Comparison of ENCODE assay signal across 9 mouse cellular contexts in the genomic region with DNA sequence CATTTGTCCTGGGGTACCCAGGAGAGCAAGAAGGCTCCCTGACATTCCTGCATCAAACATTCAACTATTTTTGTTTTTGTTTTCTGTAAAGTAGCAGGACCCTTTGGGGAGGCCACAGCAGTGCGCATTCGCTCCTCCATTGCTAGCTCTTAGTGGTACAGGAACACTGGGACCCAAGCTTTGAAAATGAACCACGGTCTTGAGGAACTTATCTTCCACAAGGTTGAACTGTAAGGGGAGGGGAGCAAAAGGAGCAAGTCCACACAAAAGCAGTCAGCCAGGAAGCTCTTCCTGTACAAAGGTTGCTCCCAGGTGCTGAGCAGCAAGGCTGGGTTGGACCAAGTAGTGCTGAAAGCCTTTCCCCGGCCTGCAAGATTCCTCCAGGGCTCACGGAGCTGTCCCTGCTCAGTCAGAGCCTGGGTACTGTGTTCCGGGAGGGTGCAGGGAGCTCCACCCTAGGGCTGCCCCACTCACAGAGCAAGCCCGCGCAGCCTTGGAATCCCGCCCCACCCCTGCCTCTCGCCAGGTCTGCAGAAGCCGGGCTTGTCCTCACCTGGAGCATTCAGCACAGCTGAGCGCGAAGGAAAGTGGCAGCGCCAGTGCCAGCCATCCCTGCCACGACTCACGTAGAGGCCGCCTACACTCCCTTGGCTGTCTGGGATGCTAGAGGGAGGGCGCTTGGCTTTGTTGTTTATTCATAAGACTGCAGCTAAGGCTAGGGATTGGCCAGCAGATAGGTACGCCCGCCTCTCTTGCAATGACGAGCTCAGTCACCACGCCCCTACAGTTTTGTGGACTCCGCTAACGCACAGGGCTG. TPM values are rescaled to one million over a fixed set of nuclear protein-coding genes. Genes with fewer than 3 reads are reported as not detected.
DNase-seq lines count a peak whose midpoint lies in the region; ATAC-seq and TF ChIP-seq lines count a peak whose summit lies in the region.
"Had no signal": no experiment of that assay in that cellular context is flagged by ENCODE, and none has a peak within 500 bp of the region (broad histone marks: within the 10 kb centered on the region; RNA-seq: fewer than 3 reads in every experiment).

A gene (minus strand): TSS at position 669 of the 817 bp plus-strand sequence.

- no peaks in the 10 kb centered on the region for H3K9me3 ChIP-seq in hindbrain, embryonic 12.5 days (replicated peaks)

- 2% methylated on average over 24 of the region's 24 CpGs for WGBS in hindbrain, embryonic 12.5 days
- 3% methylated on average over 24 of the region's 24 CpGs for WGBS in lung, adult 2 months

- peaks cover 14% of the 10 kb centered on the region; the same call in 1 of the 2 replicates for H3K4me1 ChIP-seq in hindbrain, embryonic 12.5 days
- H3K4me1 ChIP-seq in lung, adult 2 months (ENCODE audit: control insufficient read depth, insufficient read depth, low read length): no peaks in the 10 kb centered on the region

- no peaks in the 10 kb centered on the region for H3K27me3 ChIP-seq in hindbrain, embryonic 12.5 days
- H3K27me3 ChIP-seq: CH12.LX had no signal

- peak; percentile 81 for DNase-seq in MN1 (ENCODE audit: low spot score)
- DNase-seq in cerebellum, postnatal 25 days: peak; percentile 93 to 94
- peak; percentile 59 to 76 for DNase-seq in frontal cortex, postnatal 25 days (ENCODE audit: low spot score in 2 of 2)
- DNase-seq in layer of hippocampus, adult 9-11 months: peak; percentile 87
- peak; percentile 37 for DNase-seq in lung, adult 2 months
- peak; percentile 22 for DNase-seq in ovary, postnatal 14 days (ENCODE audit: low spot score)
- no peak for DNase-seq in spleen, adult 12 weeks (ENCODE audit: low spot score)

- H3K36me3 ChIP-seq in hindbrain, embryonic 12.5 days: no peaks in the 10 kb centered on the region

- peak within 1 kb of the TSS; percentile 80 for H3K27ac ChIP-seq in hindbrain, embryonic 12.5 days

- peak; percentile 99 for ATAC-seq in hindbrain, embryonic 12.5 days (ENCODE audit: low FRiP score)

- peak within 1 kb of the TSS; percentile 68 for H3K9ac ChIP-seq in hindbrain, embryonic 12.5 days

- TF ChIP-seq POLR2A in lung, adult 2 months (IDR thresholded peaks at IDR 0.05; ENCODE audit: borderline replicate concordance, extremely low read depth, low read depth, low read length): no peak

- peak within 1 kb of the TSS; percentile 54 for H3K4me2 ChIP-seq in hindbrain, embryonic 12.5 days (replicated peaks)

- no peak for TF ChIP-seq CTCF in lung, adult 2 months (IDR thresholded peaks at IDR 0.05; ENCODE audit: insufficient read depth, low read length)

- peak within 1 kb of the TSS; percentile 55 for H3K4me3 ChIP-seq in hindbrain, embryonic 12.5 days
- peak within 1 kb of the TSS; percentile 39 for H3K4me3 ChIP-seq in lung, adult 2 months (replicated peaks; ENCODE audit: extremely low read depth, low read depth, low read length)

RNA-seq across cellular contexts. Expression of the gene that starts here (rescaled TPM):
- polyA plus RNA-seq in hindbrain, embryonic 12.5 days (2016; fragmentation: Nextera tagmentation; extraction: Ambion mirVana): 41.1 and 41.4 TPM in 2 replicates
- 1.6 and 2.3 TPM in 2 replicates for polyA plus RNA-seq in lung, adult 2 months (2012; rRNA removed)

Comparison
In these comparisons a context has a peak if more than half of its experiments do, and no peak if none do; other contexts are left out.
1. RNA of the gene that starts here (polyA plus RNA-seq): 41.1 to 41.4 TPM in hindbrain, embryonic 12.5 days; 1.6 to 2.3 TPM in lung, adult 2 months; every median in the first group is over 10 times any median in the second.